Mouse (Mus musculus): ENCODE results near the gene Farsb. TPM values are rescaled to one million over a fixed set of nuclear protein-coding genes. Genes with fewer than 3 reads are reported as not detected.

The Farsb gene
- polyA plus RNA-seq, 1 experiment: 8.1 TPM

- H3K27ac ChIP-seq (ENCODE audit: insufficient read depth, low read depth, low read length): no peak overlapping the region
- no peaks in the 10 kb centered on the region for H3K4me1 ChIP-seq (ENCODE audit: control insufficient read depth, insufficient read depth, insufficient read length, low read length)
- TF ChIP-seq CTCF (IDR thresholded peaks at IDR 0.05; ENCODE audit: extremely low read depth, insufficient read length, insufficient replicate concordance, low read depth, low read length) (no peak), POLR2A (IDR thresholded peaks at IDR 0.05; ENCODE audit: low read depth, low read length) (no peak)
- H3K27me3 ChIP-seq (ENCODE audit: control insufficient read depth, insufficient read depth, low read length): no peaks in the 10 kb centered on the region
- H3K4me3 ChIP-seq (ENCODE audit: low read depth, low read length): no peak overlapping the region
- H3K36me3 ChIP-seq (ENCODE audit: control insufficient read depth, insufficient read depth, low read length): peaks cover 14% of the 10 kb centered on the region
- 95% methylated on average over 9 of the region's 9 CpGs for WGBS
Measured at GRCm38 (mm10) chr1:78433472-78433871, 55.2 kb downstream of the Farsb start.

- TF ChIP-seq POLR2A (IDR thresholded peaks at IDR 0.05; ENCODE audit: low read depth, low read length) (no peak), CTCF (IDR thresholded peaks at IDR 0.05; ENCODE audit: extremely low read depth, insufficient read length, insufficient replicate concordance, low read depth, low read length) (no peak)
- Histone ChIP-seq H3K36me3 (ENCODE audit: control insufficient read depth, insufficient read depth, low read length) (peaks cover 13% of the 10 kb centered on the region), H3K27me3 (ENCODE audit: control insufficient read depth, insufficient read depth, low read length) (no peaks in the 10 kb centered on the region), H3K27ac (ENCODE audit: insufficient read depth, low read depth, low read length) (no peak overlapping the region), H3K4me3 (ENCODE audit: low read depth, low read length) (no peak overlapping the region), H3K4me1 (ENCODE audit: control insufficient read depth, insufficient read depth, insufficient read length, low read length) (peaks cover 3% of the 10 kb centered on the region; the same call in 1 of the 2 replicates)
- WGBS: 89% methylated on average over 11 of the region's 11 CpGs
Measured at GRCm38 (mm10) chr1:78428851-78429250, 59.8 kb downstream of the Farsb start.

- no peak overlapping the region for H3K4me3 ChIP-seq (ENCODE audit: low read depth, low read length)
- H3K27me3 ChIP-seq (ENCODE audit: control insufficient read depth, insufficient read depth, low read length): no peaks in the 10 kb centered on the region
- WGBS: 70% methylated on average over 3 of the region's 3 CpGs
- H3K4me1 ChIP-seq (ENCODE audit: control insufficient read depth, insufficient read depth, insufficient read length, low read length): peaks cover 3% of the 10 kb centered on the region; the same call in 1 of the 2 replicates
- H3K36me3 ChIP-seq (ENCODE audit: control insufficient read depth, insufficient read depth, low read length): peaks cover 4% of the 10 kb centered on the region
- TF ChIP-seq CTCF (IDR thresholded peaks at IDR 0.05; ENCODE audit: extremely low read depth, insufficient read length, insufficient replicate concordance, low read depth, low read length): no peak
- TF ChIP-seq POLR2A (IDR thresholded peaks at IDR 0.05; ENCODE audit: low read depth, low read length): no peak
- no peak overlapping the region for H3K27ac ChIP-seq (ENCODE audit: insufficient read depth, low read depth, low read length)
Measured at GRCm38 (mm10) chr1:78426841-78427240, 61.9 kb downstream of the Farsb start.

- TF ChIP-seq CTCF (IDR thresholded peaks at IDR 0.05; ENCODE audit: extremely low read depth, insufficient read length, insufficient replicate concordance, low read depth, low read length) (no peak), POLR2A (IDR thresholded peaks at IDR 0.05; ENCODE audit: low read depth, low read length) (no peak)
- H3K27ac ChIP-seq (ENCODE audit: insufficient read depth, low read depth, low read length): no peak overlapping the region
- 76% methylated on average over 7 of the region's 7 CpGs for WGBS
Measured at GRCm38 (mm10) chr1:78425793-78426700, 62.6 kb downstream of the Farsb start.

GRCm38 (mm10) chr1:78425309-78425708 lies 63.4 kb downstream of the Farsb start:
- peaks cover 3% of the 10 kb centered on the region; the same call in 1 of the 2 replicates for H3K4me1 ChIP-seq (ENCODE audit: control insufficient read depth, insufficient read depth, insufficient read length, low read length)
- no peak overlapping the region for H3K27ac ChIP-seq (ENCODE audit: insufficient read depth, low read depth, low read length)
- H3K27me3 ChIP-seq (ENCODE audit: control insufficient read depth, insufficient read depth, low read length): no peaks in the 10 kb centered on the region
- H3K36me3 ChIP-seq (ENCODE audit: control insufficient read depth, insufficient read depth, low read length): peaks cover 10% of the 10 kb centered on the region
- TF ChIP-seq CTCF (IDR thresholded peaks at IDR 0.05; ENCODE audit: extremely low read depth, insufficient read length, insufficient replicate concordance, low read depth, low read length) (no peak), POLR2A (IDR thresholded peaks at IDR 0.05; ENCODE audit: low read depth, low read length) (no peak)
- no peak overlapping the region for H3K4me3 ChIP-seq (ENCODE audit: low read depth, low read length)
- 59% methylated on average over 7 of the region's 7 CpGs for WGBS

More at GRCm38 (mm10) chr1:78425793-78426700, 62.6 kb downstream of the Farsb start:
- Histone ChIP-seq H3K4me3 (ENCODE audit: low read depth, low read length) (no peak overlapping the region), H3K27me3 (ENCODE audit: control insufficient read depth, insufficient read depth, low read length) (no peaks in the 10 kb centered on the region), H3K4me1 (ENCODE audit: control insufficient read depth, insufficient read depth, insufficient read length, low read length) (peaks cover 3% of the 10 kb centered on the region; the same call in 1 of the 2 replicates), H3K36me3 (ENCODE audit: control insufficient read depth, insufficient read depth, low read length) (peaks cover 5% of the 10 kb centered on the region)

GRCm38 (mm10) chr1:78424848-78425247 lies 63.8 kb downstream of the Farsb start:
- no peak overlapping the region for H3K4me3 ChIP-seq (ENCODE audit: low read depth, low read length)
- H3K27ac ChIP-seq (ENCODE audit: insufficient read depth, low read depth, low read length): no peak overlapping the region
- TF ChIP-seq CTCF (IDR thresholded peaks at IDR 0.05; ENCODE audit: extremely low read depth, insufficient read length, insufficient replicate concordance, low read depth, low read length) (no peak), POLR2A (IDR thresholded peaks at IDR 0.05; ENCODE audit: low read depth, low read length) (no peak)
- WGBS: 44% methylated on average over 4 of the region's 4 CpGs
- H3K4me1 ChIP-seq (ENCODE audit: control insufficient read depth, insufficient read depth, insufficient read length, low read length): peaks cover 3% of the 10 kb centered on the region; the same call in 1 of the 2 replicates
- no peaks in the 10 kb centered on the region for H3K27me3 ChIP-seq (ENCODE audit: control insufficient read depth, insufficient read depth, low read length)
- H3K36me3 ChIP-seq (ENCODE audit: control insufficient read depth, insufficient read depth, low read length): peaks cover 10% of the 10 kb centered on the region

GRCm38 (mm10) chr1:78422576-78422975 lies 66.1 kb downstream of the Farsb start:
- H3K4me3 ChIP-seq (ENCODE audit: low read depth, low read length): no peak overlapping the region
- no peak for TF ChIP-seq POLR2A (IDR thresholded peaks at IDR 0.05; ENCODE audit: low read depth, low read length)
- H3K36me3 ChIP-seq (ENCODE audit: control insufficient read depth, insufficient read depth, low read length): peaks cover 17% of the 10 kb centered on the region
- 51% methylated on average over 2 of the region's 2 CpGs for WGBS
- H3K27ac ChIP-seq (ENCODE audit: insufficient read depth, low read depth, low read length): no peak overlapping the region
- no peaks in the 10 kb centered on the region for H3K27me3 ChIP-seq (ENCODE audit: control insufficient read depth, insufficient read depth, low read length)
- H3K4me1 ChIP-seq (ENCODE audit: control insufficient read depth, insufficient read depth, insufficient read length, low read length): peaks cover 3% of the 10 kb centered on the region; the same call in 1 of the 2 replicates
